Mouse (Mus musculus) kidney, adult 2 months (tissue): ENCODE measurements at regions not wholly inside any gene's neighbourhood (a gene's known extent, or its start where the extent isn't known, plus 50 kb on each side); places are given as distances from the start of the nearest gene placed in this dataset.

Source experiments
- CTCF ChIP-seq: fragments of 200-500 bp; conservative IDR thresholded peaks from 2 replicates; pipeline ENCODE4 v1.5.1; 2011; ENCODE audit warnings: low read depth, mild to moderate bottlenecking, control low read depth, low read length, moderate library complexity, mixed read lengths; ENCODE audit not compliant: insufficient read depth, insufficient read length
- POLR2A ChIP-seq: fragments of 200-500 bp; IDR thresholded peaks from one replicate; pipeline ENCODE4 v1.6.1; 2011; ENCODE audit warnings: low read depth, low read length, control low read depth

DNA sequence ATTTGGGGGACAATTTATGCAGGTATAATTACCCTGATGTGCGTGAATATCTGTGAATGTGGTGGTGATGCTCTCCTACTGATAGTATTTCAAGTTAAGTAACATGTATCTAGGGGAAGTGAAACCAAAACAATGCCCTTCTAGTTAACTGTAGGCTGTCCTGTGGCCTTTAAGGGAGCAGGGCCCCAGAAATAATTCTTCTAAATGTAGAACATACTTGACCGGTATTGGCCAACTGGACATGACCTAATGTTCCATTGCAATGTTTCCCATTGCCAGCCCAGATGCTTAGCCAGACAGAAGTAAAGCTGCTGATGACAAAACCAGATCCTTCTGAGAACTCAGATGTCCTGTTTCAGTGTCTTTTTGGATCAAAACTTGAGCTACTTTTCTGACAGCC is 54.9 kb upstream of the Gsap start:
- TF ChIP-seq CTCF (no peak), POLR2A (no peak)
